Mouse (Mus musculus): ENCODE measurements around the gene 2310057M21Rik.
A peak's percentile ranks its signal among the peaks of the same experiment; 100 is the strongest.
"Not testable (repeated sequence)": the region's sequence is repeated elsewhere in the genome, so short reads cannot be mapped to it uniquely, and the experiment has no call there.

Gene 2310057M21Rik

GRCm38 (mm10) chr7:131362615-131363300 lies at the start of gene 2310057M21Rik:
Gene 2310057M21Rik, minus strand, starts transcription at chr7:131362759.
- peak; percentile 98 for DNase-seq

- DNase-seq, result no peak
Observed at GRCm38 (mm10) chr7:131411941-131412270, 49.3 kb upstream of the 2310057M21Rik start.

- DNase-seq, result peak; percentile 41
Observed at GRCm38 (mm10) chr7:131411221-131411940, 48.8 kb upstream of the 2310057M21Rik start.

- DNase-seq, result peak; percentile 98
Observed at GRCm38 (mm10) chr7:131410416-131411058, 48.0 kb upstream of the 2310057M21Rik start, which contains the start of the genes Ikzf5 and Acadsb. Gene Ikzf5, minus strand, starts transcription at chr7:131410521. Gene Acadsb, plus strand, starts transcription at chr7:131410601.

GRCm38 (mm10) chr7:131409988-131410385 lies 47.4 kb upstream of the 2310057M21Rik start:
- no peak for DNase-seq

GRCm38 (mm10) chr7:131409321-131409987 lies 46.9 kb upstream of the 2310057M21Rik start:
- no peak for DNase-seq

GRCm38 (mm10) chr7:131391761-131392160 lies 29.2 kb upstream of the 2310057M21Rik start:
- not testable (repeated sequence) for DNase-seq

- peak; percentile 23 for DNase-seq
Observed at GRCm38 (mm10) chr7:131371880-131372651, 9.5 kb upstream of the 2310057M21Rik start.

- DNase-seq, result no peak
Observed at GRCm38 (mm10) chr7:131371470-131371860, 8.9 kb upstream of the 2310057M21Rik start.

- DNase-seq, result peak; percentile 92
Observed at GRCm38 (mm10) chr7:131370648-131371469, 8.3 kb upstream of the 2310057M21Rik start, which contains the start of gene Pstk. Gene Pstk, plus strand, starts transcription at chr7:131371141.

- no peak for DNase-seq
Observed at GRCm38 (mm10) chr7:131364131-131364530, 1.6 kb upstream of the 2310057M21Rik start.

GRCm38 (mm10) chr7:131362269-131362614 lies 317 bp downstream of the 2310057M21Rik start:
- DNase-seq, result no peak

GRCm38 (mm10) chr7:131356105-131356504 lies 6.5 kb downstream of the 2310057M21Rik start:
- no peak for DNase-seq

- no peak for DNase-seq
Observed at GRCm38 (mm10) chr7:131345856-131346541, 16.6 kb downstream of the 2310057M21Rik start.

GRCm38 (mm10) chr7:131337502-131338068 lies 25.0 kb downstream of the 2310057M21Rik start:
- no peak for DNase-seq

GRCm38 (mm10) chr7:131333564-131333963 lies 29.0 kb downstream of the 2310057M21Rik start, which contains the start of gene Fam24a:
Gene Fam24a, plus strand, starts transcription at chr7:131333864.
- DNase-seq, result no peak

GRCm38 (mm10) chr7:131331688-131332087 lies 30.9 kb downstream of the 2310057M21Rik start:
- no peak for DNase-seq

GRCm38 (mm10) chr7:131329416-131329815 lies 33.1 kb downstream of the 2310057M21Rik start, which contains the start of gene Fam24b:
Gene Fam24b, minus strand, starts transcription at chr7:131329516.
- no peak for DNase-seq

- DNase-seq, result no peak
Observed at GRCm38 (mm10) chr7:131327054-131327453, 35.5 kb downstream of the 2310057M21Rik start.

- DNase-seq, result no peak
Observed at GRCm38 (mm10) chr7:131322192-131322591, 40.4 kb downstream of the 2310057M21Rik start, which contains the start of gene Cuzd1. Gene Cuzd1, minus strand, starts transcription at chr7:131322292.
